Mouse (Mus musculus): ENCODE data around the gene Sptbn4. TPM values are rescaled to one million over a fixed set of nuclear protein-coding genes. Genes with fewer than 3 reads are reported as not detected.

The Sptbn4 gene
- total RNA-seq, 2 experiments from 2014 or later: 0.14 to 0.20 TPM

DNA sequence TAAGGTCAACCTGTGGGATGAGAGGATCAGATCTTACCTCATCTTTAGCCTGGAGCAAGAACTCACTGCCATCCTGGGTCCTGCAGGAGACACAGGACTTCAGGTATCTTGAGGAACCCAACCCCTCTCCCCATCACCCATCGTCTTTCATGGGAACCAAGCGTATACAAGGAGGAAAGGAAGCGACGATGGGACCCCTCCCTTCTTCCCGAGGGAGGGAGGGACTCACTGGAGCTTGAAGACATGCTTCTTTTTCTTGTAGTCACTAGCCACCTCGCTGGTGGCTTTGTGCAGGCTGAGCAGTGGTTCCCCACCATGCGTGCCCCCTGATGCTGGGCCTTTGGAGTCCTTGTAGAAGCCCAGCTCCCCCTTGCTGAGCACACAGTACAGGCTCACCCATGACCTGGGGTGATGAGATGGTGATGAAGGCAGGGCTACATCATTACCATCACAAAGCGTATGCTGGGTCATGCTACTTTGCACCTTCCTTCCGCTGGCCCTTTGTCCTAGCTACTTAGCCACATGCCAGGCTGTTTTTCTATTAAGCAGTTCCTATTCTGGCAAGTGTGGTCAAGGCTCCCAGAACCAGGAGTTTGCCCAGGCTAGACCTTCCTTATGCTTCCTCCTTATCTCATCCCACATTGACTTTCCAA lies 87.7 kb downstream of the Sptbn4 start:
- DNase-seq: no peak
- intact Hi-C loops (cut with DNase I): loop anchor here (5.0 kb wide), 1 partner anchor 87 kb away; the partner anchor contains the start of genes Blvrb and Sptbn4

DNA sequence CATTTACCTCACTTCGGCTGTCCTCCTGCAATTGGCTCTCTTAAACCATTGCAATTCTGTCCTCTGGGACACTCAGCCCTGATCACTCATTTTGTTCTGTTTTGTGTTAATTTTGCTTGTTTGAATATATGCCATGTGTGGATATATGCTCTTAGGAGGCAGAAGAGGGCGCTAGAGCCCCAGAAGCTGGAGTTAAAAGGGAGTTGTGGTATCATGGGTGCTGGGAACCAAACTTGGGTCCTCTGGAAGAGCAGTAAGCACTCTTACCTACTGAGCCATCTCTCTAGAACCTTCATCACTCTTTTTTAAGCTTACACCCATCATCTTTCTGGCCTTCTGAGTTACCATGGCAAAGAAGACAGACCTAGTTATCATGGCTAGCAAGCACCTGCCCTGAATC lies 88.3 kb downstream of the Sptbn4 start:
- intact Hi-C loops (cut with DNase I): no loop called here
- DNase-seq: no peak

DNA sequence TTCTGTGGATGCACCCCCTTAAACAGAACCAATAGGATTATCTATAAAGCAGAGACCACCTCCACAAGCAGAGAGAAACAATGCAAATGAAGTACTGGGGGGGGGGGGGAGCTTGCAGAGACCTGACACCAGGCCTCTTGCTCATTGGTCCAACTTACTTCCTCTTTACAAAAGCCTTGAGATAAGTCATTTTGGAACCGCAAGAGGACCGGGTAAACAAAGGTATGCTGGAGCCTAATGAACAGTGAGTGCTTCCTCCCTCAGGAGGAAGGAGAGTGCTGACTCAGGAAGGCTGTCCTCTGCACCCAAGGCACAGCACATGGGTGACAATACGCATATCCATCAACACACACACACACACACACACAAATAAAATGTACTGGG lies 89.9 kb downstream of the Sptbn4 start:
- no peak for DNase-seq

DNA sequence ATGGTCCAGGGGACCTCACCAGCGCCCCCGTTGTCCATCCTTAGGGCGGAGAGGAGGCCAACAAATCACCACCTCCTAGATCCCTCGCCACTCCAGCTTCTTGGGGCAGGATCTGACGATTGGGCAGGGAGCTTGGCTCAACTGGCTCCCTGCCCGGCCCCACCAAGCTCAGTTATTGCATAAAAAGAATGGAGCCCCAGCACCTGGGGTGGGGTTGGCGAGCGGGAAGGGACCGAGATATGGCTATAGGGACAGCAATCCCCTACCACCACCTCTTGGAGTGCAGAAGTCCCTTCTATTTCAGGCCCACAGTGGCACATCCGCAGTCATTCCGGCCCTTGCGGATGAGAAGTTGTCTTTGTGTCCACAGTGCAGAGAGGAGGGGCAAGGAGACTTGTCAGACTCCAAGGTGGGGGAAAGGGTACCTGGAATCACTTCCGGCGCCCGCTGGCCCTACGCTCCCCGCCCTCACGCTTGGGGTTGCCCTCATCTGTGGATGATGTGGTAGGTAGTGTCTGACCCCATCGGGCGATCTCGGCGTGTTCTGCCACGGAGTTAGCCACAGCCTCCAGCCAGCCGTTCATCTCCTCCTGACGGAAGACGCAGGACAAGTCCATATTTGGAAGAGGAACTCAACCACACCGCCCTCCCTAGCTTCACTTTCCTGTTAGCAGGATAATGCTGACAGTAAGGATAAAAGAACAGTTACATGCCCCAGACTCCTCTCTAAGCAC lies 90.5 kb downstream of the Sptbn4 start, which contains the start of gene Gm20479:
Gm20479 (minus strand) TSS at position 559 of the 734 bp plus-strand sequence.
- peak in 1 of 2 experiments; percentile 23 for DNase-seq
- intact Hi-C loops (cut with DNase I): no loop called here

More for the DNA sequence above, 89.9 kb downstream of the Sptbn4 start:
- intact Hi-C loops (cut with DNase I): no loop called here

DNA sequence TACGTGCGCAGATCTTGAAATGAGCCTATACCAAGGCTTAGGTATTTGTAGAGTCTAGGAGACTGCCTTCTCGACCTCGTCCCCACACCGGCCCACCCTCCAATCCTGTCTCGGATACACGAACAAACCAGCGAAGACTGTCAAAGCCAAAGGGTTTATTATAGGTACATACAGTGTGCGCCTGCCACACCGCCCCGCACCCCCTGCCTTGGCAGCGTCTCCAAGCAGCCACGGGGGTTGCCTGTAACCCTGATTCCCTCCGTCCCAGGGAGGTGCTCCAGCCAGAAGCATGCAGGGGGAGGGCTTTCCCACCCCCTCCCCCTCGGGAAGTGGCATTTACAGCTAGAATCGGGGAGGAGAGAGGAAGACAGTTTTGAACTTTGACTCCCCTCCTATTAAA lies 91.2 kb downstream of the Sptbn4 start:
- intact Hi-C loops (cut with DNase I): no loop called here

DNA sequence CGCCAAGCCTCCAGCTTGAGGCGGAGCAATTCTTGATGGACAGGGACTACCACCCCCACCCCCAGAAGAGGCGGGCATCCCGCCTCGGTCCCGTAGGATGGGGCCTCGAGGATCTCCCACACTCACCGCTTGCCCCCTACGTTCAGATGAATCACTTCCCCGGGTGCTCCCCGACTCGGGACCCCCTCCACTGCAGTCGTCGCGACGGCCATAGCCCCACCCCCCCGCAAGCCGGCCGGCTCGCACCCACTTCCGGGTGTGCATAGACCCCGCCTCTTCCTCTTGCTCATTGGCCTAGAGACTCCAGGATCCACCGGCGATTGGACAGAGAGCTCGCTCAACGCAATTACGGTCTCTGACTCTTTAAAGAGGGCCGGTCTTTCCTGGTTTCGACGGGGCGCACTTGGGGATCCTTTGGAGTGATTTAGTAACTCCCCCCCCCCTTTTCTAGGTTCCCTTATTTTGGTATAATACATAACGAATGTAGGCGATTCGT lies 91.7 kb downstream of the Sptbn4 start, which contains the start of gene Shkbp1:
Shkbp1 (minus strand) TSS at position 275 of the 496 bp plus-strand sequence.
- intact Hi-C loops (cut with DNase I): no loop called here
- DNase-seq: peak; percentile 83 to 88

More for the DNA sequence above, 91.2 kb downstream of the Sptbn4 start:
- peak in 1 of 2 experiments; percentile 47 for DNase-seq

DNA sequence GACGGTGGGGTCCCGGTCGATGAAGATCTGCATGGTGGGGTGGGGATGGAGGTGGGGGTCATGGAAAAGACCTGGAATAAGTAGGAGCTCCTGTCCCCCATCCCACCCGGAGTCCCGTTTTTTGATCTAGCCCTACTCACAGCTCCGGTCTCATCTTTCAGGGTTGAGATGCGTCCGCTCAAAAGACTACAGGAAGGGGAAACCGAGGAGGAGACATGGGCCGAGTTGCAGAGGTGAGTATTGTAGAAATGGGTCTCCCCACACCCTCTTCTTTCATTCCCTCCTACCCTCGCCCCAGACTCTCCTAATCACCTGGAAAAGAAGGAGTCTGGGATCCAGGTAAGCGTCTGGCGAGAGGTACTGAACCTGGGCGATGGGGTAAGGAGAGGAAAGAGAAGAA lies 92.2 kb downstream of the Sptbn4 start:
- no peak for DNase-seq
- intact Hi-C loops (cut with DNase I): no loop called here

DNA sequence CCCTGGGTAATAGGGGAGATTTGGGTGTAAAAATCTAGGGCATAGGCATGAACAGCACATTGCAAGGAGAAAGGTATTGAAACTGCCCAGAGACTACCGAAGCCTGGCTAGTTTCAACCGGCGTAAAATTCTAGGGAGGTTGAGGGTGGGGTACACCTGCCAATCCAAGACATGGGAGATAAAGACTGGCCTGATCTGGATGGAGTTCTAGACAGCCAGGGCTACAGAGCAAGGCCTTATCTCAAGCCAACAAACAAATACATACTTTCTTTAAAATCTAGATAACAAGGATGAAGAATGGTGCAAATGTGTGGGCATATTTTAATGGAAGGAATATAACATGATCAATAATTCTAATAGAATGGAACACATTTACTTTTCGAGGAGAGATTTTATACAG lies 92.7 kb downstream of the Sptbn4 start:
- intact Hi-C loops (cut with DNase I): no loop called here
- DNase-seq: no peak

DNA sequence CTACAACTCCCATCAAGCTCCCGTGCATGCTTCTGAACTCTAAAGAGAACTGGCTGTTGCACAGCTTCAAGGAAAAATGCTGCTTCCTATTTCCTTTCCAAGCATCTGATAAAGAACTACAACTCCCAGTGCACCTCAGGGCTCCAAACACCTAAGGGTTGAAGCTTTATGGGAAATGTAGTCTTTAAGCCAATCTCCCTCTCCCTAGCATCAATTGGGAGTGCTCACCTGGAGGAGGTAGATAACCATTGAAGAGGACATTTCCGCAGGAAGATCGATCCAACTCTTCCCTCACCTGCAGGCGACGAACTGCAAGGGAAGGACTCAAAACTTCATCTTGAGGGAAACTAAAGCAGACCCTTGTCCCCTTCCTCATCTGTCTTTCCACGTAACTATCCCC lies 93.3 kb downstream of the Sptbn4 start:
- DNase-seq: peak in 1 of 2 experiments; percentile 35
- intact Hi-C loops (cut with DNase I): no loop called here

DNA sequence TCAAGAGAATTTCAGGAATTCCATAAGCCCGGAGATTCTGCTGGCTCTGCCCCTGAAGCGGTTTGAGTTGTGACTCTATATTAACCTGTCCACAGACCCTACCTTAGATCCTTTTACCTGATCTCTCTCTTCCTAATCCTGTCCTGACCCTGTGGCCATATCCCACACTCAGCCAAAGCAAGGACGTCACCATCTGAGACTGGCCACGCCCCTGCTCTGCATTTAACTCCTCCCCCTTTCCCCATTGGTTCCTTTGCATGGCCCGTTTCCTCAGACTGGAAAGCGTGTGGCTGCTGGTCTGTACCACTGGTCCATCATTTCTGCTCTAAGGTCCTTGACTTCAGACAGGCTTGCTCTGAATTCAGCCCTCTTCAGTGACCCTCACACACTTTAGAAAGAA lies 102.0 kb downstream of the Sptbn4 start:
- intact Hi-C loops (cut with DNase I): no loop called here

DNA sequence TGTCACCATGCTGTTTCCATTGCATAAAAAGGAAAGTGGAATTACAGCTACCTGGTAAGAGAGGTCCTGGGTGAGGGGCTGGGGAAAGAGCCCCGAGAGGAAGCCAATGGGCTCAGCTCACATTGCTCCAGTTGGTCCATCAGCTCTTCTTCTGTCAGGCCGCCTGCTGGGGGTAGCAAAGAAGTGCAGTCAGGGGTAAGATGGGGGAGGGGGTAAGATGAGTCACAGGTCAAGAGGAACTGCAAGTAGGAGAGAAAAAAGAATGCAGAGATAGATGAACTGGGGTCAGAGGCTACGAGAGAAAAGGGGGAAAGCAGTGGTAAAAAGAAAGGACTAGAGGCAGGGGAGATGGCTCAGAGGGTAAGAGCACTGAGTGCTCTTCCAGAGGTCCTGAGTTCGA lies 104.9 kb downstream of the Sptbn4 start:
- no peak for DNase-seq
- intact Hi-C loops (cut with DNase I): no loop called here

More for the DNA sequence above, 102.0 kb downstream of the Sptbn4 start:
- no peak for DNase-seq

DNA sequence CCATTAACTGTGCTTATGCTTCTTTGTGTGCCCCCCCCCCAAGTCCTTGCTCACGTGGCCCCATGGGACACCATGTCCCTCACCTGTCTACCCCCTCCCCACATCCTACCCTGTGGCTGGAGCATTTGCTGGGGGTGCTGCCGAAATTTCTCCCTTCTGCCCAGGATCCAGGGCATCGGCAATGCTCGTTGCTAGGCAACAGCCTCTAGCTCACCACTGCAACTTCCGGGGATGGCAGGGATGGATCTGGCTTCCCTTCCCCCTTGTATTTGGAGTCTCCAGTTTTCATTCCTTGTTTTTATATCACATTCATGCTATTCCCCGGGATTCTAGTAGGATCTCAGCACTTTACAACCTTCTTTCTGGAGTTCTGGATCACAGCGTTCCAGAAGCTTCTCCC lies 108.0 kb downstream of the Sptbn4 start:
- intact Hi-C loops (cut with DNase I): loop anchor here (5.0 kb wide), 2 partner anchors 168 to 348 kb away; partner anchors contain the start of gene Zfp607b
- no peak for DNase-seq

DNA sequence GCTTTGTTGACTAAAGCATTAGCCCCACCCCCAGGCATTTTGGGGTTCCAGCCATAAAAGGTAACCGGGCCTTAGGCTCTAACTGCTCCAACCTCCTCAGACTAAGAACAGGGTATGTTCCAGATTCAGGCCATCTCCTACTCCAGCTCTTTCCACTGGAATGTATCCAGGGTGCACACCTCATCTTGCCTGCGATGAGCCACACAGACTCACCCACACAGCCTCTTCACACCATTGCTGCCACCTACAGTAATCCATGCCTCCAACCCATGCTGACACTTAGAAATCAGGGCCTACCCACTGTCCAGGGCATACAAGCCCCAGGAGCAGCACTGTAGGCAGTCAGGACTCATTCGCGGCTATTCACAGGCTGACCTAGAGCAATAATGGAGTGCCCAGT lies 108.4 kb downstream of the Sptbn4 start:
- DNase-seq: no peak
- intact Hi-C loops (cut with DNase I): loop anchor here (5.0 kb wide), 2 partner anchors 168 to 348 kb away; partner anchors contain the start of gene Zfp607b

DNA sequence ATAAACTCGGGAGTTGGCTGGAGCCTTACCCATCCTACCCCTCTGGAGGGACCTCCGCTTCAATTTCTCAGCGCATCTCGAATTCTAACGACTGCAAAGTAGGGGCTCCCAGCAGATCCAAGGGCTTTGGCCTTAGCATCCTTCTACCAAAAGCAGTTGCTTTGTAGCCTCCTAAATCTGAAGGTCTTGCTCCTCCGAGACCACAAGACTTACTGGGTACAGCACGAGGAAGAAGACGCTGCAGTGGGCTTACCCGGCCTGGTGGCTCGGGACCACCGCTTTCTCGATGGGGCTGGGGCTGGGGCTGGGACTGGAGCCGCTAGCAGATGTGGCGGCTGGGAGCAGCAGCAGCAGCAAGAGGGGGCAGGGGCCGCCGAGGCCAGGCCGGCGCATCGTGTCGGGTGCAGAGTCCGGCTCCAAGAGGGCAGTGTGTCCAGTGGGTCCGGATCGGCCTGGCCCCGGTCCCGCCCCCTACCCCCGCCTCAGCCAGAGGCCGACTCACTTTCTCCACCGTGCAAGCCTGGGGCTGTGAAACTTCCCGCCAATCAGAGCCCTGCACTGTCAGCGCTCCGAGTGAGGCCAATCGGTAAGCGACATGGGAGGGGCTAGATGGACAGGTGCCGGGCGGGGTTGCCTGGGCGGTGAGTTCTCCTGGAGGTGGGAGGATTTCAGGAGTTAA lies 110.2 kb downstream of the Sptbn4 start, which contains the start of gene Ltbp4:
Ltbp4 (minus strand) TSS at position 518 of the 679 bp plus-strand sequence.
- DNase-seq: peak in 1 of 2 experiments; percentile 24
- intact Hi-C loops (cut with DNase I): loop anchor here (2.0 to 5.0 kb wide), 4 partner anchors 109 to 350 kb away; partner anchors contain the start of genes Blvrb, Sptbn4 and Zfp607b

DNA sequence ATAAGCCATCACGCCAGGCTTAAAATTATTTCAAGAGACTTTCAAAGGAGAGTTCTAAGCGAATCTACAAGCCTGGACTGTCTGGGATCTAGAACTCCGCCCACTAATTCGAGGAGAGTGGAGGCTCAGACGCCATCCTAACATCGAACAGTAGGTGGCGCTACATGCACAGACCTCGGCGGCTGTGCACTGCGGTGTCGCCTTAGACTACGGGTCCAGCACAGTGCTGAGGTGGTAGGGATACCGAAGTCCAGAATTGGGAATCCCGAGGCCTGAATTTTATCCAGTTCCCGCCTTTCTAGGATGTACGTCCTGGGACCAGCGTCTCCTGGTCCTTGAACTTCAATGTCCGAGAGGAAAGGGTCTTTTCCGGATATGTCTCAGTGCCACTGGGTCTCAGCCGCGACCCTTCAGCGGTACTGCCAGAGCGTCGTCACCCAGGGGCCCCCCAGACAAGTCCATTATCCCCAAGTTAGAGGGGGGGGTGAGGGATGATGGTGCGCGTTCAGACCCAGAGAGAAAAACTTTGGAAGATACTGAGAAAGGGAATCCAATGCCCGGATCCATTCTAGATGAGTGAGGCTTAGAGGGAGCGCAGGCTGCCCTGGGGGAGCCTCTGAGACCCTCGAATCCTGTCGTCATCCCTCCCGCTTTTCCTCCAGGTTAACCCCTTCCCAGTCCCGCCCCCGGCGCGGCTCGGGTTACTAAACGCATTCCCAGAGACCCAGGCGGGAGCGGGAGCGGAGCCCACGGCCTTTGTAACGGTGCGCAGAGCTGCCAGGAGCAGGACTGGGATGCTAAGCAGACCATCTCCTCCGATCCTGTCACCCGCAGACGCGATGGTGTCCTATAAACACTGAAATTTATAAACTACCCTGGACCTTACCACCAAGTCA lies 111.3 kb downstream of the Sptbn4 start:
- DNase-seq: peak; percentile 93 to 97
- intact Hi-C loops (cut with DNase I): loop anchor here (1.0 to 5.0 kb wide), 5 partner anchors 48 to 351 kb away; partner anchors contain the start of genes Blvrb, Sptbn4 and Zfp607b

DNA sequence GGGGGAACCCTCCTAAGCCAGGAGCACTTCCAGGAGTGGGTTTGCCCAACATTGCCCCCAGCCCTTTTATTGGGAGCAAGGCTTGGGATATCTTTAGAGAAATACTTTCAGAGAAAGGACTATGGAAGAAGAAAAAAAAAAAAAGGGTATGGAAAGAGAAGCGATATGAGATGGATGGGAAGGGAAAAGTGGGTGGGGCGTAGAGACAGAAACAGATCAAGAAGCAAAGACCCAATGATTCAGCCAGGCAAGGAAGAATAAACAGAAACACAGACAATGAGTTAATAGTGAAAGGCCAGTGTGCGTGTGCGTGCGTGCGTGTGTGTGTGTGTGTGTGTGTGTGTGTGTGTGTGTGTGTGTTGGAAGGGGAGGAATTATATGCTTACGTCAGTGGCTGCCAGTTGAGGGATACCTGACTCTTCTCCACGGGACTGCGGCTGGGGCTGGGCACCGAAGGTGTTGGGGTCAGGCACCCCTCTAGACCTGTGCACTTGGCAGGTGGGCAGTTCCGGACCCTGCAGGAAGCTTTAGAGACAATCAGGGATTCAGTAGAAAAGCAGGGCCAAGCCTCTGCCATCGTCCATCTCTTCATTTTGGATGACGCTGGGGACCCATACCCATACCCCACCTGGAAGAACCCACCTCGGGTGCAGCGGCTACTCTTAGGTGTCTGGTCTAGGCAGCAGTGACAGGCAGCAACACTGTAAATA lies 112.3 kb downstream of the Sptbn4 start:
- intact Hi-C loops (cut with DNase I): loop anchor here (5.0 kb wide), 2 partner anchors 172 to 352 kb away; partner anchors contain the start of gene Zfp607b
- DNase-seq: no peak

DNA sequence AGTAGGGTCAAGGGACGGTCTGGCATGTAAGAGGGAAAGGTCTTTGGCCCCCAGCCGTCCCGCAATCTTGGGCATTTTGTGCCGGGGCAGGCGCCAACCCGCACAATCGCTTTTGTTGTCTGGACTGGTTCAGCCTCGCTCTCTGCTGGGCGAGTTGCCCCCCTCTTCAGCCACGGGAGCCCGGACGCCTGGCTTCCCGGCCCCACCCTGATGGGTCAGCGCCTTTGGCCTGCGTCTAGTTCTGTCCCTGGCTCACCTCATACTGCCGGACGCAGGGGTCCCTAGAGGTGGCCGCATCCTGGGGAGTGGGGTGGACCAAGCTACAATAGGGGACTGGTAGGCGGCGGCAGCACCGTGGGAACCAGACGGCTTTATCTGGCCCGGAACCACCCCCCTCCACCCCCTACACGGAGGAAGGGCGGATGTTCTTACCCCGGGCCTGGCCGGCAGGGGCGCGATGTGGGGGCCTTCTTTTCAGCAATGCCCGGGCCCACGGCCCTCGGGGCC lies 113.0 kb downstream of the Sptbn4 start:
- intact Hi-C loops (cut with DNase I): loop anchor here (5.0 kb wide), 1 partner anchor 42 kb away; no protein-coding TSS in a partner anchor
- peak; percentile 79 to 81 for DNase-seq

DNA sequence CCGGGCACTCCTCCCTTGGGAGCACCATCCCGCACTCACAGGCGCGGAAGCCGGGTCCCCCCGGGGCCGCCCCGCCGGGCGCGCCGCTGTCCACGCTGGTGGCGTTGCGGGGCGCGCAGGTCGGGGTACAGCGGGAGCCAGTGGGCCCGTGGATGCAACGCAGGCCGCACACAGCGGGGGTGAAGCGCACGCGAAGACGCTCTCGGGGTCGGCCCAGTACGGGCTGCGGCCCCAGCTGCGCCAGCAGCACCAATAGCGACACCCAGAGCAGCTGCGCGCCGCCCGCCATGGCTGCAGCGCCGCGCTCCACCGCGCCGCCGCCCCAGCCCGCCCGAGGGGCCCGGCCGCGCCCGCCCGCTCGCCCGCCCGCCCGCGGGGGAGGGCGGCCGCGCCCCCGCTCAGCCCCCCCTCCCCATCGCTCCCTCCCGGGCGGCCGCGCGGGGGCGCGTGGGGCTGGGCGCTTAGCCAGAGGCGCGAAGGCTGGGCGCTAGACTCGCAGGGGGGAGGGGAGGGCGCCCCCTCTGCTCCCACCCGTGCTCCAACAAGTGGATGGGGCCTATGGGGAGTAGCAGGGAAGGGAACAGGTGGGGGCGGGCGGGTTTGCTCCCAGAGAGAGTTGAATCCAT lies 114.1 kb downstream of the Sptbn4 start:
- DNase-seq: peak; percentile 78 to 79
- intact Hi-C loops (cut with DNase I): loop anchor here (5.0 kb wide), 1 partner anchor 41 kb away; no protein-coding TSS in a partner anchor

All from heart, postnatal 14 days (tissue).